Mouse (Mus musculus): ENCODE measurements at regions not wholly inside any gene's neighbourhood (a gene's known extent, or its start where the extent isn't known, plus 50 kb on each side); places are given as distances from the start of the nearest gene placed in this dataset.

DNA sequence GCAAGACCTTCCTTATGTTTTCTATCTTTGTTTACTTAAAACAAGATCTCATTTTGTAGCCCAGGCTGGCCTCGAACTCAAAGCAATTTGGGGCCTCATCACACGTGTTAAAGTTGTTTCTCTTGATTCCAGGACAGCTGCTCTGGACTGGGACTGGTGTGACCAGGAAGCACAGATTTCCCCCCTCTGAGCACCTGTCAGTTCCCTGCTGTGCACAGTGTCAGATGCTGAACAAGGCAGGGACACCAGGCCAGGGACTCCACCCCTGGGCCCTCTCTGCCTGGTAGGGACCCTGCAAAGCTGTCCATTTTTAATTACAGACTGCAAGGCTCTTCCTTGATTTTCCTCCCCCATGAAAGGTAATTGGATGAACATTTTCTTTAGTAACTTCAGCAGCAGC lies 185.8 kb upstream of the Irx5 start:
- Histone ChIP-seq H3K4me3 (ENCODE audit: low read depth, low read length) (no peak overlapping the region), H3K27me3 (ENCODE audit: insufficient read depth, low read length) (no peaks in the 10 kb centered on the region), H3K36me3 (replicated peaks) (no peaks in the 10 kb centered on the region), H3K4me1 (ENCODE audit: insufficient read depth, low read depth, low read length) (no peaks in the 10 kb centered on the region), H3K9me3 (replicated peaks) (peaks cover 59% of the 10 kb centered on the region)
- DNase-seq (ENCODE audit: low spot score) (no peak), ATAC-seq (ENCODE audit: extremely low read depth, insufficient number of reproducible peaks, low FRiP score, poor library complexity, severe bottlenecking) (no peak)
- TF ChIP-seq GATA2 (IDR thresholded peaks at IDR 0.05; ENCODE audit: borderline replicate concordance, low read depth, low read length) (no peak), GATA1 (IDR thresholded peaks at IDR 0.05; ENCODE audit: borderline replicate concordance, low read length) (no peak), POLR2AphosphoS5 (IDR thresholded peaks at IDR 0.05; ENCODE audit: insufficient replicate concordance, low read depth, low read length) (no peak), CTCF (IDR thresholded peaks at IDR 0.05; ENCODE audit: low read depth, low read length) (no peak), TAL1 (conservative IDR thresholded peaks at IDR 0.05; ENCODE audit: low read depth, low read length) (no peak)

DNA sequence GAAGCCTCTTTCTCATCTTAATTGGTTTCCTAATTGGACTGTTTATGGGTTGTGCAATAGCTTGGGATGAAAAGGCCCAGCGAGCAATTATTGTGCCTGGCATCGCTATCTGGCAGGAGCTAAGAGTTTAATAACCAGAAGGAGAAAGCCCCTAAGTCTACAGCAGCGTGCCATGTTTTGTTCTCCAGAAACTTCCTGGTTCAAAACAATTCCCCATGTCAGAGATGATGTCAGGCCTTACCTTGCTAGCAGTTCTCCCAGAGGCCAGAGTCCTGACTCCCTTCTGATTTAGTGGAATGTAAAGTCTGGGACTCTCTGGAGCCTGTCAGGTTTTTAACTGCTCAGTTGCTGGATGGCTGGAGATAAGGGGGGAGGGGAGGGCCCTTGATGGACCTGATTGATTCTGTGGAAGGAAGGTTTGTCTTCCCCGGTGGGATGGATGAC lies 190.1 kb upstream of the Irx5 start:
- H3K36me3 ChIP-seq (replicated peaks) = no peaks in the 10 kb centered on the region
- TF ChIP-seq CTCF (IDR thresholded peaks at IDR 0.05; ENCODE audit: low read depth, low read length) = no peak
- no peak for TF ChIP-seq POLR2AphosphoS5 (IDR thresholded peaks at IDR 0.05; ENCODE audit: insufficient replicate concordance, low read depth, low read length)
- TF ChIP-seq TAL1 (conservative IDR thresholded peaks at IDR 0.05; ENCODE audit: low read depth, low read length) = no peak
- TF ChIP-seq GATA2 (IDR thresholded peaks at IDR 0.05; ENCODE audit: borderline replicate concordance, low read depth, low read length) = no peak
- TF ChIP-seq GATA1 (IDR thresholded peaks at IDR 0.05; ENCODE audit: borderline replicate concordance, low read length) = no peak
- DNase-seq (ENCODE audit: low spot score) (no peak), ATAC-seq (ENCODE audit: extremely low read depth, insufficient number of reproducible peaks, low FRiP score, poor library complexity, severe bottlenecking) (no peak)
- H3K4me1 ChIP-seq (ENCODE audit: insufficient read depth, low read depth, low read length) = no peaks in the 10 kb centered on the region
- no peaks in the 10 kb centered on the region for H3K27me3 ChIP-seq (ENCODE audit: insufficient read depth, low read length)
- H3K4me3 ChIP-seq (ENCODE audit: low read depth, low read length) = no peak overlapping the region
- peaks cover 65% of the 10 kb centered on the region for H3K9me3 ChIP-seq (replicated peaks)

DNA sequence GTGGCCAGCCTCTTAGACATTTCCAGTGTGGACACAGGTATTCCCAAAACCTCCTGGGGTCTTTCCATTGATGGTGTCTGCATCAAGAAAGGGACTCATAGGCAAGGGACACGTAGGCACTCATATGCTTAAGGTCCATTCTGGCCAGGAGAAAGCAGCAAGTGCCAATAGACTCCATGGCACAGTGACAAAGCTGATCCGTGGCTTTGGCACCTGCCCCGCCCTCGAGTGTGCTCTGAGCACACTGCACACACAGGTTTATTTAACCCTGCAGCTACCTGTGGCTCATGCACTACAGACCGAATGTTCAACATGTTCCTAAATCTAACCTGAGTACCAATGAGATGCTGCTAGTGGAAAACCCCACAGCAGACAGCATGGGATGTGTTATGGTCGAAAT lies 192.1 kb upstream of the Irx5 start:
- TF ChIP-seq CTCF (IDR thresholded peaks at IDR 0.05; ENCODE audit: low read depth, low read length) (no peak), GATA1 (IDR thresholded peaks at IDR 0.05; ENCODE audit: borderline replicate concordance, low read length) (no peak), TAL1 (conservative IDR thresholded peaks at IDR 0.05; ENCODE audit: low read depth, low read length) (no peak), POLR2AphosphoS5 (IDR thresholded peaks at IDR 0.05; ENCODE audit: insufficient replicate concordance, low read depth, low read length) (no peak), GATA2 (IDR thresholded peaks at IDR 0.05; ENCODE audit: borderline replicate concordance, low read depth, low read length) (no peak)
- no peak for DNase-seq (ENCODE audit: low spot score)
- ATAC-seq (ENCODE audit: extremely low read depth, insufficient number of reproducible peaks, low FRiP score, poor library complexity, severe bottlenecking) = no peak
- Histone ChIP-seq H3K9me3 (replicated peaks) (peaks cover 54% of the 10 kb centered on the region), H3K4me3 (ENCODE audit: low read depth, low read length) (no peak overlapping the region), H3K36me3 (replicated peaks) (no peaks in the 10 kb centered on the region), H3K4me1 (ENCODE audit: insufficient read depth, low read depth, low read length) (no peaks in the 10 kb centered on the region), H3K27me3 (ENCODE audit: insufficient read depth, low read length) (no peaks in the 10 kb centered on the region)

DNA sequence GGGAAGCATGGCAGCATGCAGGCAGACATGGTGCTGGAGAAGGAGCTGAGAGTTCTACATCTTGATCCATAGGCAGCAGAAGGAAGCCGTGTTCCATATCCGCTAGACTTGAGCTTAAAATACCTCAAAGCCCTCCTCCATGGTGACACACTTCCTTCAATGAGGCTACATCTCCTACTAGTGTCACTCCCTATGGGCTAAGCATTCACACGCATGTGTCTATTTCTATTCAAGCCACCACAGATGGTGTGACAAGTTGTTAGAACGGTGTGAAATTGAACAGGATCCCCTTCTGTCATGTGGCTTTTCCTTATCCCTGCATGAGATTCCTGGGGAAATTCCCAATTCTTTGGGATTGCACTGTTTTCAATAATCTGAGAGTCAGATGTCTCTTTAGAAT lies 192.9 kb upstream of the Irx5 start:
- DNase-seq (ENCODE audit: low spot score) = no peak
- Histone ChIP-seq H3K4me1 (ENCODE audit: insufficient read depth, low read depth, low read length) (no peaks in the 10 kb centered on the region), H3K27me3 (ENCODE audit: insufficient read depth, low read length) (no peaks in the 10 kb centered on the region), H3K4me3 (ENCODE audit: low read depth, low read length) (no peak overlapping the region), H3K9me3 (replicated peaks) (peaks cover 52% of the 10 kb centered on the region), H3K36me3 (replicated peaks) (no peaks in the 10 kb centered on the region)
- ATAC-seq (ENCODE audit: extremely low read depth, insufficient number of reproducible peaks, low FRiP score, poor library complexity, severe bottlenecking) = no peak
- TF ChIP-seq CTCF (IDR thresholded peaks at IDR 0.05; ENCODE audit: low read depth, low read length) = no peak
- TF ChIP-seq POLR2AphosphoS5 (IDR thresholded peaks at IDR 0.05; ENCODE audit: insufficient replicate concordance, low read depth, low read length) = no peak
- TF ChIP-seq GATA1 (IDR thresholded peaks at IDR 0.05; ENCODE audit: borderline replicate concordance, low read length) = no peak
- TF ChIP-seq GATA2 (IDR thresholded peaks at IDR 0.05; ENCODE audit: borderline replicate concordance, low read depth, low read length) = no peak
- TF ChIP-seq TAL1 (conservative IDR thresholded peaks at IDR 0.05; ENCODE audit: low read depth, low read length) = no peak

DNA sequence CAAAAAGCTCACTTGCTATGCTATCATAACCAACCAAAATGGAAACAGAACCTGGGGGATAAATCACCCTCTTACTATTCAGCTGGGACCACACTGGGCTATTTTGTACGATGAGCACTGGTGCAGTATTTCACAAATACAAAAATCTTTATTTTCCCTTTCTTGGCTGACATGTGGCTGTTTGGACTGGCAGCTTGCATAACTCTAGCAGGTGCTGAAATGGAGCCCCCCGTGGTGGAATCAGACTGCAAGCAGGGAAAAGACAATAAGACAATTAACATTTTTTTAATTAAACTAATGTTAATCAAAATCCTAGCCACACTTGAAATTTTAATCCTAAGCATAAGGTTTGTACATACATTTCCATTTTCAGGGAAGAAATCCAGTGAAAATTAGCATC lies 196.4 kb upstream of the Irx5 start:
- no peaks in the 10 kb centered on the region for H3K4me1 ChIP-seq (ENCODE audit: insufficient read depth, low read depth, low read length)
- no peaks in the 10 kb centered on the region for H3K36me3 ChIP-seq (replicated peaks)
- peaks cover 38% of the 10 kb centered on the region for H3K9me3 ChIP-seq (replicated peaks)
- TF ChIP-seq POLR2AphosphoS5 (IDR thresholded peaks at IDR 0.05; ENCODE audit: insufficient replicate concordance, low read depth, low read length) (no peak), CTCF (IDR thresholded peaks at IDR 0.05; ENCODE audit: low read depth, low read length) (no peak), GATA1 (IDR thresholded peaks at IDR 0.05; ENCODE audit: borderline replicate concordance, low read length) (no peak), GATA2 (IDR thresholded peaks at IDR 0.05; ENCODE audit: borderline replicate concordance, low read depth, low read length) (no peak), TAL1 (conservative IDR thresholded peaks at IDR 0.05; ENCODE audit: low read depth, low read length) (no peak)
- DNase-seq (ENCODE audit: low spot score) = no peak
- ATAC-seq (ENCODE audit: extremely low read depth, insufficient number of reproducible peaks, low FRiP score, poor library complexity, severe bottlenecking) = no peak
- H3K27me3 ChIP-seq (ENCODE audit: insufficient read depth, low read length) = no peaks in the 10 kb centered on the region
- no peak overlapping the region for H3K4me3 ChIP-seq (ENCODE audit: low read depth, low read length)

DNA sequence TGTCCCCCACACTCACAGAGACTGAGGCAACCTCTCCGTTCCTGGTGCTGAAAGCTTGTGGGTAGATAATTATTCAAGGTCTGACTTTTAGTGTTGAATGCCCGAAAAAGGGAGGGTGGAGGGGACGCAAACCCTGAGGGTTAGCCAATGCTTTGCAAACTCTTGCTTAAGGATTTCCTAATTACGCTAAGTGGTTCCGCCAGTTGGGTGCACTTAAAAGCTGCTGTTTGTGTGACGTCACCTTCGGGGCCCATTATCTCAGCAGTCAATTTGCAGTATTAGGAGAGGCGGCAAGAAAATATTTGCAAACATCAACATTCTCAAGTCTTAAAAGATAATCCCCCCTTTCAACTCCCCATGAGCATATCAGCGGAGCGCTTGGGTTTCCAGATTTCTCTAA lies 199.2 kb upstream of the Irx5 start:
- H3K4me3 ChIP-seq (ENCODE audit: low read depth, low read length) = no peak overlapping the region
- ATAC-seq (ENCODE audit: extremely low read depth, insufficient number of reproducible peaks, low FRiP score, poor library complexity, severe bottlenecking) (no peak), DNase-seq (ENCODE audit: low spot score) (no peak)
- TF ChIP-seq GATA1 (IDR thresholded peaks at IDR 0.05; ENCODE audit: borderline replicate concordance, low read length) = no peak
- TF ChIP-seq CTCF (IDR thresholded peaks at IDR 0.05; ENCODE audit: low read depth, low read length) = no peak
- TF ChIP-seq POLR2AphosphoS5 (IDR thresholded peaks at IDR 0.05; ENCODE audit: insufficient replicate concordance, low read depth, low read length) = no peak
- TF ChIP-seq GATA2 (IDR thresholded peaks at IDR 0.05; ENCODE audit: borderline replicate concordance, low read depth, low read length) = no peak
- no peak for TF ChIP-seq TAL1 (conservative IDR thresholded peaks at IDR 0.05; ENCODE audit: low read depth, low read length)
- H3K27me3 ChIP-seq (ENCODE audit: insufficient read depth, low read length) = no peaks in the 10 kb centered on the region
- peaks cover 39% of the 10 kb centered on the region for H3K9me3 ChIP-seq (replicated peaks)
- no peaks in the 10 kb centered on the region for H3K4me1 ChIP-seq (ENCODE audit: insufficient read depth, low read depth, low read length)
- no peaks in the 10 kb centered on the region for H3K36me3 ChIP-seq (replicated peaks)
